Mouse (Mus musculus) heart, postnatal 14 days (tissue): Measurements from ENCODE around the gene Cacna1a. TPM values are rescaled to one million over a fixed set of nuclear protein-coding genes. Genes with fewer than 3 reads are reported as not detected.
A peak's percentile ranks its signal among the peaks of the same experiment; 100 is the strongest.
"Not testable (repeated sequence)": the region's sequence is repeated elsewhere in the genome, so short reads cannot be mapped to it uniquely, and the experiment has no call there.

Experiments used
- DNase-seq, 2 experiments: peaks; one replicate each; pipeline ENCODE4 v3.0.0; 2021 to 2022
- intact Hi-C: fragments of 180-260 bp; cut with DNase I; formaldehyde crosslinking; loops from one replicate; pipeline ENCODE4 v1.15.1; 2025
- total RNA-seq, 2 experiments: library from RNA; stranded (reverse); gene quantifications; 2 replicates each; pipeline ENCODE4 v1.2.3; 2021

The Cacna1a gene
- total RNA-seq, 2 experiments from 2014 or later, result 4.4 to 4.7 TPM

DNA sequence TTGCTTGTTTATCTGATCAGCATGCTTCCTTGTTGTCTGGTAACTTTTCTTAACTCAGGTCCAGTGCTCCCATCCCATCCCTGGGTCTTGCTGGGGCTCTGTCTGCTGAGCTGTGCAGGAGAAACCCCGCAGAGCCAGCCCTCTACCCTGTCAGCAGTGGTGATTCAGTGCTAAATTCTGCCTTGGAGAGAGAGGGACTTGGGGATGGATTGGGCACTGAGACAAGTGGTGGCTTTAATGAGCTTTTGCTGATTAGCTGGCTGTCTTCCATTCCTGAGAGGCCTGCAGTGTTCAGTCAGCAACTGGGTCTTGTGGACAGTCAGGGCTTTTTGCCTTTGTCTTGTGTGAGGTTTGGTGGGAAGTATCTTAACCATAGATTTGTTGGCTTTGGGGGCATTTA lies 78.7 kb downstream of the Cacna1a start:
- intact Hi-C loops, result no loop called here
- peak in 1 of 2 experiments; percentile 14 for DNase-seq

DNA sequence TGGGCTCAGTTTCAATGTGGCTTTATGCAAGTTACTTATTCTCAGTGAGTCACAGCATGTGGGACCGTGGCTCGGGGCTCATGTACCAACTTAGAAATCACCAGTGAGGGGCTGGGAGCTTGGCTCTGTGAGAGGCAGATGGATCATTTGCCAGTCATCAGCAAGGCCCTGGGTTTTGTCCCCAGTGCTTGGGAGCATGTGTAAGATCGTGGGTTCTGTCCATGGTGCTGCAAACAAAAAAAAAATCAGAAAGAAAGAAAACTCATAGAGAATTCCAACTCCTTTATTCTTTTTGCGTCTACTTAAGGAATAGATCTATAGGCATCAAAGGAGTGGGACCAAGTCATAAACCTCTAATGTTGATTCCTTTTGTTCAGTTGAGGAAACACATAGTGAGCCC lies 80.8 kb downstream of the Cacna1a start:
- intact Hi-C loops, result no loop called here
- DNase-seq, result no peak

GRCm38 (mm10) chr8:84471271-84471995 lies 83.2 kb downstream of the Cacna1a start:
- DNase-seq, result peak; percentile 74 to 83
- intact Hi-C loops, result no loop called here

DNA sequence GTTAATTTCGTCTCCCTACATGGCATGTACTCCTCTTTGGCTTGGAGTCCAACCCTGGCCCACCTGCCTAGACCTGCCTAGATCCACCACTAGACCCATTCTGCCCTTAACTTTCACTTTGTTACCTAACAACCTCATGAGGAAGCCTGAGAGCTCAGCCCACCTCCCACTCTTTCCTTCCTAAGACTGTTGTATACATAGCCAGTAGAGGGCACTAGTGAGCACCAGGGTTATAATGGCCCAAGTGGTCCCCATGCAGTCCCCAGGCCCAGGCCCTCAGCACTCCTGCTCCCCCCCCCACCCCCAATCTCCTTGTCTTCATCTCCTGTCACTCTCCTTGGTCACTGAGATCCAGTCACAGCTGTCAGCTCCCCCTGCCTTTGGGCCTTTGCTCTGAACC lies 86.2 kb downstream of the Cacna1a start:
- no peak for DNase-seq
- intact Hi-C loops, result no loop called here

DNA sequence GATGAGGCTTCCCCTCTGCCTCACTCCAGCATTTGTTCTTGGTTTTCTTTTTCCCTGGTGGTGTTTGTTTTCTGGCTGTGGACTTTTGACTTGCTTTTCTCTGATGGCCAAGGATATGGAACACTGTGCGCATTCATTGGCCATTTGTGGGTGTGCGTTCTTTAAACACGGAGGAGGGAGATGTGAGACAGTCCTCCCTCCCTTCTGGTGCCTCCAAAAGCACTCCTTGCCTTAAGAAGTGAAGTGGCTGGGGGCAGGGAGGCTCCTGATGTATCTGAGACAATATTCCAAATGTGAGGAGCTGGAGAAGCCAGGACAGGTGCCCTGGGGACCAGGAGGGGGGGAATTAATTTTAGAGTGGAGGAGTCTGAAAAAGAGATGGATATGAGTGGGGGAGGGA lies 89.1 kb downstream of the Cacna1a start:
- no peak for DNase-seq
- intact Hi-C loops, result no loop called here

DNA sequence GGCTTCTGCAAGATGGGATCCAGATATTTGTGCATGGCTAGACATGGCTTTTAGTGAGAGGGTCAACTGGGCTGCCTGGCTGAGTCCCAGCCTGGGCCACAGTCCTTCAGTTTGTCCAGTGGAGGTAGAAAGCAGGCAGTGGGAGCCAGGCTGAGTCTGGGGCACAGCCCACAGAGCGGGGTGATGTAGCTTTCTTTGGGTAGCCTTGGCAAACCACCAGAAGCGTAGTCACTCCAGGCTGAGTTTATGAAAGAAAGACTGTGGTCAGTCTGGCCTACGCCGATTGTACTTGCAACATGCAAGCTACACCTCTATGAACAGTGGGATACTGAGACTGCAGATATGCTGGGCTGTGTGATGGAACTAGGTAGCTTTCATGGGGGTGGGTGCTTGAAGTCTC lies 94.8 kb downstream of the Cacna1a start:
- DNase-seq, result no peak
- intact Hi-C loops, result no loop called here

DNA sequence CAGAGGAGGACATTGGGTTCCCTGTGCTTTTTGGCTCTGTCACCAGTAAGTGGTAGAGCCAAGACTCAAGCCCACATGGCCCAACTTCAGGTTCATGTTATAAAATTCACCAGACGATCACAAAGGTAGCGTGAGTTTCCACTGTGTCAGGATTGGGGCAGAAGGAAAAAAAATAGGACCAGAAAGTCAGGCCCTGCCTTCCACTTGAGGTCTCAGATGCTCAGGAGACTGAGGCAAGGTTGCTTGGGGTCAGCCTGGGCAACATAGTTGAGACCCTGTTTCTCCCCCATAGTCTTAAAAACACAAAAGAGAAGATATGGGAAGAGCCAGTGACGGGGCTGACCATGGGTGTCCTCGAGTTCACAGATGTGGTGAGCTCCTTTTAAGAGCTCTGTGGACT lies 97.1 kb downstream of the Cacna1a start:
- intact Hi-C loops, result no loop called here
- DNase-seq, result no peak

DNA sequence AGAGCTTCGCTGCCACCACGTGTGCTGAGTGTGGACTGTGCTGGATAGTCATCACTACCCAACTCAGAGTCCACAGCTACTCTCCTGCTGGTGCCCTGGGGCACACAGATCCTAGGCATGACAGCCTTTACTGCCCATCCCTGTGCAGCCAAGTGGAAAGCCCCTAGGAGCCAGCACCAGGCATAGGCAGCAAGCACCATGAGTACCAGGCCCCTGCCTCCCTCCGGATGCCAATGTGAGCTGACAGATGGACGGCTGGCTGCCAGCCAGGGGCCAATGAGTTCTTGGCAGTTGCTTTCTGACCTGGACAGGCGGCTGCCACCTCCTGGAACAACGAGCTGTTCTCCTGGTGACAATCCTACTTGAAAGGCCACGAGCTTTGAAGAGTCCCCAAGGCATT lies 97.6 kb downstream of the Cacna1a start:
- intact Hi-C loops, result no loop called here
- DNase-seq, result peak; percentile 66 to 70

GRCm38 (mm10) chr8:84489223-84489622 lies 101.0 kb downstream of the Cacna1a start:
- no peak for DNase-seq
- intact Hi-C loops, result no loop called here

GRCm38 (mm10) chr8:84494541-84495084 lies 106.4 kb downstream of the Cacna1a start:
- DNase-seq, result no peak
- intact Hi-C loops, result no loop called here

DNA sequence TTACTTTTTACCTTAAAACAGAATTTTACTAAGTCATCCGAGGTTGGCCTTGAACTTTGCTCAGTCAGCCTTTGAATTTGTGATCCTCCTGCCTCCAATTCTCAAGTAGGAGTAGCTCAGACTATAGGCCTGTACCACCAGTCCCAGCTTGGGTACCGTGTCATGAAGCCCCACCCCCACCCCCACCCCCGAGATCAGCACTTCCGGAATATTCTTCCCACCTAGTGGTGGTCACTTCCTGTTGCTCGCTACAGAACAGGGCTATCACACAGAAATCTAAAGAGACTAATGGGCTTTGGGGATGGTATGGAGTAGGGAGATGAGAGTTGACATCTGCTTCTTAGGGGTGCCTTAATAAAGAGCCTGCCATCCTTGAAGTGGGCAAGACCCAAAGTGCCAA lies 112.9 kb downstream of the Cacna1a start:
- intact Hi-C loops, result no loop called here
- no peak for DNase-seq

DNA sequence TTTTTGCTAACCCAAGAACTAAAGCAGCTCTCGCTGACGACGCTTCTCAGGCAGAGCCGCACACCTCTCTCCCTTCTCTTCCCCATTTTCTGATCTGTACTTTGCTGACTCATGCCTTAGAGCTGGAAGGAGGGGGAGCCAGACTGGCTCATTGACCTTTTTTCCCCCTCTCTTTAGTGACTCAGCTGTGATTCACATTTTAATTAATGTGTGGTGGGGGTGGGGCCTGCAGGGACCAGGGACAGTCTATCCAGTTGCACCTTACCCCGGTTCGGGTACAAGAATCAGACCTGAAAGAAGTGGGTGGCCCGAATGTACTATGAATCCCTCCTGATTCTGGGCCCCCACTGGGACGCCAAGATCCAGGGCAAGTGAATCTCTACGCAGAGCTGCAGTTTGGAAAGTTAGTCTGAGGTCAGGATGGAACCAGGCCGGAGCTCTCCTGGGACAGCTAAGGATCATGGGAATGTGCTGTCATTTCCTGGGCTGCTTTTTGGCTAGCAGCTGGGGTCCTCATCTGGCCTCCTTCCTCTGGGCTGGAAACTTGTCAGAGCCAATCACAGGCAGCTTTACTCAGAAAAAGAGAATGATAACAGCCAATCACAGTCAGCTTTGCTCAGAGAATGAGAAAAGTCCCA lies 113.5 kb downstream of the Cacna1a start:
- intact Hi-C loops, result no loop called here
- peak; percentile 42 to 62 for DNase-seq

DNA sequence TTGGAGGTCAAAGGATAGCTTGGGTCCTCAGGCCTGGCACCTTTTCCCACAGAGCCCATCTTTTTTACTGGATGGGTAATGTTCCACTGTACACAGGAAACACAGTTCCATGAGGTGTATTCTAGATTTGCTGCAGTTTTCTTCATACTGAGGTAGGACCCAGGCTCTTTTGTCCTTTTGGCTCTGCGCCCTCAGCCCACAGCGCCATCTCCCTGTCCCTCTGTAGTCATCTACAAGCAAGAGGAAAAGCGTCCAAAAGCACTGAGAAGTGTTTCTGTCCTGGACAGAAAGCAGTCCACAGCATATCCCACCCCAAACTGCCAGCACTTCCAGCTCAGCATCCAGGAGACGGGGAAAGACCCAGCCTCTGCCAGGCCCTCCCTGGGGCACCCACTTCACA lies 114.4 kb downstream of the Cacna1a start:
- intact Hi-C loops, result no loop called here
- no peak for DNase-seq

DNA sequence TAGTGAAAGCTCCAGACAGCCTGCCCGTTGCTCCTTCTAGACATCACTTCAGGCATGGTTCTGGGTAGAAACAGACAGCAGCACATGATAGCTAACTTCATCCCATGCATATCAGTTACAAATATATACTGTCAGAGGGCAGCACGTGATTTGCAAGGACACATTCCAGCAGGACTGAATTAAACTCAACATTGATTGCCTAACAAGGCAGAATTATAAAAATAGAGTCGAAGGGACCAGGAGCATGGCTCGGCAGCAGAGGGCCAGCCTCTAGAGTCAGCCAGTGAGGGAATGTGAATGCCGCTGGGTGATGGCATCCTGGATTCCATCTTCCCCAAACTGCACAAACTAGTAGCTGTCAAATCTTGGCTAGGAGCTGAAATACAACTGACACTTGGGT lies 119.0 kb downstream of the Cacna1a start:
- intact Hi-C loops, result no loop called here
- no peak for DNase-seq

GRCm38 (mm10) chr8:84509764-84510163 lies 121.5 kb downstream of the Cacna1a start:
- intact Hi-C loops, DNase-seq: not testable (repeated sequence)

DNA sequence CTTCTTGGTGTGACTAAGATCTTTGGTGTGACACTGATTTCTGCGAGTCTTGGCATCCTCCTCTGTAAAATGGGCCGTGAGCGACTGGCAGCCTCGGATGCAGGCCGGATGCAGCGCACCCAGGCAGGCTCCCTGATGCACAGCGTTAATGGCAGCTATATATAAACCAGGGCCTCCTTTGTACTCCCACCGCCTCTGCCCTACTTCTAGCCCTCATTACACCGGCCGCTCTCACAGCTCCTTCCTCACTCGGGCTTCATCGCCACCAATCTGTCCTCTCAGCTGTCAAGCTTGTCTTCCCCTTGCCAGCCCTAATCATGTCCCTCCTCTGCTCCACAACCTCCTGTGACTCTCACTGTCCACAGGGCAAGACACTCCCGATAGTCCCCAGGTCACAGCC lies 123.4 kb downstream of the Cacna1a start:
- intact Hi-C loops, result no loop called here
- no peak for DNase-seq

DNA sequence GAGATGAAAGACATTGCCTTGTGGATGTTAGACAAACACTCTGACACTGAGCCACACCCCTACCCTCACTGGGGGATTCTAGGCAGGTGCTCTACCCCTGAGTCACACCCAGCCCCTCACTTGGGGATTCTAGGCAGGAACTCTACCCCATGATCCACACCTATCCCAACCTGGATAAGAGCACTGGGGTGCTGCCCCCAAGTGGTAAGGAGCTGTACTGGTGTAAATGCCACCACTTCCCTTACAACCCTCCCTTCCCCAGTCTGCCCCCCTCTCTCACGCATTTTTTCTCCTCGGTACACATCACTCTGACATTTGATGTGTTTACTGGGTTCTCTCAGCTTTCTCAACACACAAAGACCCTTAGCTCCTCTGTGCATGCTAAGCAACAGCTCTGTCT lies 125.5 kb downstream of the Cacna1a start:
- intact Hi-C loops, result loop anchor here (2.0 kb wide), 1 partner anchor 151 kb away; no protein-coding TSS in a partner anchor
- peak; percentile 15 to 33 for DNase-seq

DNA sequence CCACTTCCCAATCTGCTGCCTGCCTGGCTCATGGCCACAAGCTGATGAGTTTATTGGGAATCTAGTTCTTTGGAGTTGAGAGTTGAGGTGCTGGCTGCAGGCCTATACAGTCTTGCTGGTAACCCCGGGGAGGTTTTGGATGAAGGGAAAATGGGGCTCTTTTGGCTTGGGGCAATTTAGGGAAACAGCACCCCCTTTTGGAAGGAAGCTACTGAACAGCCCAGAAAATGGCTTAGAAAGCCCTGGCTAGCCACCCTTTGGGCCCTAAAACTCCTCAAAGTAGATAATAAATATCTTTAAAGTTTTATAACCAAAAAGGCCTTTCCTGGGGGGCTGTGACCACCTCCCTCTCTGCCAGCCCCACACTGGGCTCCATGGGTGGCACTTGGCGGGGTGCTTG lies 129.9 kb downstream of the Cacna1a start:
- intact Hi-C loops, result no loop called here
- DNase-seq, result no peak

DNA sequence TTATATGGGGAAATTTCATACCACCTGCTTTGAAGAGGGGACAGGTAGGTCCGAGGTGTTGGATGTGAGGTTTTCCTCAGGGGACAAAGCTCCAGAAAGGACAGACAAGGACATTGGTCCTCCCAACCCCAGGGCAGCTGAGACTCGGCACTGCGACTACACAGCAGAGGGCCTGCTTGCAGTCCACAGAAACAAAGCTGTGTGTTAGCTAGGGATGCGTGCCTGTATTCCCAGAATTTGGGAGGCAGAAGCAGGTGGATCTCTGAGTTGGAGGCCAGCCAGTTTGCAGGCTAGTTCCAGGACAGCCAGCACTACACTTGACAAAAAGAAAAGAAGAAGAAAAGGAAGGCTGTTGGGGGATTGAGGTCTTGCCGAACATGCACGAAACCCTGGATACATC lies 130.5 kb downstream of the Cacna1a start:
- no peak for DNase-seq
- intact Hi-C loops, result no loop called here

- intact Hi-C loops, result no loop called here
- peak in 1 of 2 experiments; percentile 15 for DNase-seq
These were observed 131.8 kb downstream of the Cacna1a start for GRCm38 (mm10) chr8:84519767-84520626.

- no peak for DNase-seq
- intact Hi-C loops, result no loop called here
These were observed 132.8 kb downstream of the Cacna1a start for GRCm38 (mm10) chr8:84520999-84521398.
